Mouse (Mus musculus) hindbrain, embryonic 13.5 days (tissue): ENCODE measurements around the gene Mbd3. TPM values are rescaled to one million over a fixed set of nuclear protein-coding genes. Genes with fewer than 3 reads are reported as not detected.
A peak's percentile ranks its signal among the peaks of the same experiment; 100 is the strongest.

ENCODE experiments used
- ATAC-seq: fragments of 200-750 bp; cut with Nextera tagmentation; 2 replicates; pipeline ENCODE4 v1.8.0; 2017; ENCODE audit warnings: moderate TSS enrichment; ENCODE audit not compliant: low FRiP score
- H3K27ac ChIP-seq: fragments of 300-500 bp; sonication (generic); 2 replicates; pipeline ENCODE4 v1.5.1; 2015; ENCODE audit warnings: inconsistent platforms, mild to moderate bottlenecking, moderate library complexity
- H3K27me3 ChIP-seq: fragments of 300-500 bp; sonication (generic); 2 replicates; pipeline ENCODE4 v1.6.1; 2015; ENCODE audit warnings: mild to moderate bottlenecking, inconsistent platforms
- H3K36me3 ChIP-seq: fragments of 300-500 bp; sonication (generic); 2 replicates; pipeline ENCODE4 v1.6.1; 2015; ENCODE audit warnings: mild to moderate bottlenecking, inconsistent platforms
- H3K4me1 ChIP-seq: fragments of 300-500 bp; sonication (generic); replicated peaks from 2 replicates; pipeline ENCODE4 v1.6.1; 2015; ENCODE audit warnings: inconsistent platforms
- H3K4me2 ChIP-seq: fragments of 300-500 bp; sonication (generic); 2 replicates; pipeline ENCODE4 v1.6.1; 2015; ENCODE audit warnings: inconsistent platforms, mild to moderate bottlenecking, moderate library complexity
- H3K4me3 ChIP-seq: fragments of 300-500 bp; sonication (generic); 2 replicates; pipeline ENCODE4 v1.5.1; 2015; ENCODE audit warnings: mild to moderate bottlenecking, inconsistent platforms
- H3K9ac ChIP-seq: fragments of 300-500 bp; sonication (generic); 2 replicates; pipeline ENCODE4 v1.6.1; 2015; ENCODE audit warnings: mild to moderate bottlenecking, inconsistent platforms
- H3K9me3 ChIP-seq: fragments of 300-500 bp; sonication (generic); 2 replicates; pipeline ENCODE4 v1.6.1; 2016; ENCODE audit warnings: inconsistent platforms
- WGBS: fragments of 180-500 bp; shearing (Covaris S2); methylation state at CpG from one replicate; pipeline ENCODE4 v1.1.7; 2015; 5-methylcytosine and 5-hydroxymethylcytosine counted together
- polyA plus RNA-seq: library from polyadenylated mRNA; unstranded; fragments of >200 nt; fragmentation: Nextera tagmentation; extraction: Ambion mirVana; gene quantifications from 2 replicates; pipeline ENCODE4 v1.2.1, GENCODE M21; 2015

The Mbd3 gene
- polyA plus RNA-seq, 1 experiment from 2014 or later: 230 TPM

DNA sequence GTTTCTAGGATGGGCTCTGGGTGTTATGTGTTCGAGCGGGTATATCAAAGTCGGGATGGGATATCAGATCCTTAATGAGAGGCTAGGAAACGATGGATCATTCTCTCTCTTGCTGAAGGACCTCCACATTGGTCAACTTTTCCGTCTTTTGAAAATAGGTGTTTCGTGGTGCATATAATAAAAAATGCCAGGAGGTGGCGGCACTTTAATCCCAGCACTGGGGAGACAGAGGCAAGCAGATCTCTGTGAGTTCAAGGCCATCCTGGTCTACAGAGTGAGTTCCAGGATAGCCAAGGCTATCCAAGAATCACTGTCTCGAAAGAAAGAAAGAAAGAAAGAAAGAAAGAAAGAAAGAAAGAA is 34.9 kb upstream of the Mbd3 start:
- H3K4me1 ChIP-seq: peaks cover 38% of the 10 kb centered on the region
- 12% methylated on average over 8 of the region's 8 CpGs for WGBS
- no peak overlapping the region; the same call in 1 of the 2 replicates for H3K9ac ChIP-seq
- peak overlapping the region; percentile 97; the same call in 1 of the 2 replicates for H3K27ac ChIP-seq
- no peak for ATAC-seq
- peak overlapping the region; percentile 89 for H3K4me3 ChIP-seq
- peaks cover 10% of the 10 kb centered on the region for H3K27me3 ChIP-seq
- peak overlapping the region; percentile 25; the same call in 1 of the 2 replicates for H3K4me2 ChIP-seq
- no peaks in the 10 kb centered on the region for H3K9me3 ChIP-seq
- peaks cover 18% of the 10 kb centered on the region for H3K36me3 ChIP-seq

DNA sequence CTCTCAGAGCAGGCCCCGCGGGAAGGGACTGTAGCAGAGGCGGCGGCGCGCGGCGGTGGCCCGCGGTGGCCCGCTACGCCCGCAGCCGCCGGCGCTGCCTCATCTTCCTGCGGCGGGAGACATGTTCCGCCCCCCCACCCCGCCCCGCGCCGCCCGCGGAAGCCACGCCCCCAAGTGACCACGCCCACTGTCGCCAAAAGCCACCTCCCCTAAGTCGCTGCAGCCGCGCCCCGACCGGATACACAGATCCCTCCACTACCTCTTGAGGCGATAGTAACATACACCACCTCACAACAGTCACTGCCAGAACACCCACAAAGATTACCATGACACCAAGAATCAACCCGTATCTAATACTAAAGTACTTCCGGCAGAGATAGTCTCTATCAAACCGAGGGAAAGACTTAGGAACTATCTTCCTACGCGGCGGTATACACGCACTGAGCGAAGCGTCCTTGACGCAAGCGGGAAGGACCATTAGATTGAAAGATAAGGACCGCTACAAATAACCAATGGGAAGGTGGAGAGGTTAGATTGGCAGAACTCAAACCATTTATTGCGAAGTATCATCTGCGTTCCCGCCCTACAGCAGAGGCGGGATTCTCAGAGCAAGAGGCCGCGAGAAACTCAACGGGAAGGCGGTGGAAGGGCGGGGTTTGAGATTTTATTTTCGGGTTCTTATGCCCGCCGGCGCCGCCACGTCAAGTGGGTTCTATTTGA is 34.3 kb upstream of the Mbd3 start, which contains the start of gene Tcf3:
Tcf3 (minus strand) TSS at position 135 of the 720 bp plus-strand sequence.
- Histone ChIP-seq H3K4me1 (peaks cover 38% of the 10 kb centered on the region), H3K27ac (peak within 1 kb of the TSS; percentile 97), H3K9ac (peak within 1 kb of the TSS; percentile 98), H3K36me3 (peaks cover 23% of the 10 kb centered on the region), H3K27me3 (peaks cover 10% of the 10 kb centered on the region), H3K4me3 (peak within 1 kb of the TSS; percentile 89), H3K9me3 (no peaks in the 10 kb centered on the region), H3K4me2 (peak within 1 kb of the TSS; percentile 78)
- WGBS: under 1% methylated on average over 59 of the region's 61 CpGs
- peak; percentile 95 for ATAC-seq

DNA sequence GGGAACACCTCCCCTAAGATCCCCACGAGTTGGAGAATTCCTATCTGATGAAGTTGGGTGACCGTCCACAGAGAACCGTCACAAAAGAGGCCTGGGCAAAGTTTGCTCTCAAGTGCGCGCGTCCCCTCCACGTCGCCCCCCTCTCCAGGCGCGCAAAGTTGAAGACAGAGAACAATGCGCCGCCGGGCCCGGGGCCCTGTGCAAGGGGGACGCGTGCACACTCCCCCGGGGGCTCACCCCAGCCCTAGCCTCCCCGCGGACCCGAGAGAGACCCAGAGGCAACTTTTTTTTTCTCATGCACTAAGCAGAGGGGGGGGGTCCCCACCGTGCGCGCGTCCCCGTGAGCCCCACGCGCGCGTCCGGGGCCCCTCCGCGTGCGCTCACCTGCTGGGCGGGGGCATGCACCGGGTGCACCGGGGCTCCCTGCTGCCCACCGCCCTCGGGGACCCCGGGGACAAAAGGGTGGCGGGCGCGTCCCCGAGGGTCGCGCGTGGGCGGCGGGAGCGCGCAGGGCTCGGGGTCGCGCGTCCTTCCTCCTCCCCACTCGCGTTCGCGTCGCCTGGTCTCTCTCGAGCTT is 33.7 kb upstream of the Mbd3 start:
- under 1% methylated on average over 53 of the region's 60 CpGs for WGBS
- Histone ChIP-seq H3K27ac (peak overlapping the region; percentile 97), H3K9me3 (no peaks in the 10 kb centered on the region), H3K4me1 (peaks cover 38% of the 10 kb centered on the region), H3K9ac (peak overlapping the region; percentile 98), H3K27me3 (peaks cover 7% of the 10 kb centered on the region), H3K4me3 (peak overlapping the region; percentile 89), H3K4me2 (peak overlapping the region; percentile 78), H3K36me3 (peaks cover 30% of the 10 kb centered on the region)
- 0 out of 2 replicates have a peak, but pooled peaks have one; percentile 17 for ATAC-seq

GRCm38 (mm10) chr10:80432387-80432785 is 33.0 kb upstream of the Mbd3 start:
- WGBS: 0% methylated on average over 4 of the region's 4 CpGs
- Histone ChIP-seq H3K27me3 (peaks cover 2% of the 10 kb centered on the region; the same call in 1 of the 2 replicates), H3K4me3 (peak overlapping the region; percentile 89), H3K4me1 (peaks cover 38% of the 10 kb centered on the region), H3K4me2 (peak overlapping the region; percentile 78), H3K9ac (peak overlapping the region; percentile 98), H3K27ac (peak overlapping the region; percentile 97), H3K36me3 (peaks cover 36% of the 10 kb centered on the region), H3K9me3 (no peaks in the 10 kb centered on the region)
- no peak for ATAC-seq

GRCm38 (mm10) chr10:80431570-80432386 is 32.4 kb upstream of the Mbd3 start:
- peaks cover 38% of the 10 kb centered on the region for H3K4me1 ChIP-seq
- H3K36me3 ChIP-seq: peaks cover 42% of the 10 kb centered on the region
- peak overlapping the region; percentile 98 for H3K9ac ChIP-seq
- H3K4me3 ChIP-seq: peak overlapping the region; percentile 89
- WGBS: 15% methylated on average over 16 of the region's 16 CpGs
- no peaks in the 10 kb centered on the region for H3K9me3 ChIP-seq
- peaks cover 2% of the 10 kb centered on the region; the same call in 1 of the 2 replicates for H3K27me3 ChIP-seq
- no peak for ATAC-seq
- peak overlapping the region; percentile 60 for H3K27ac ChIP-seq
- peak overlapping the region; percentile 78 for H3K4me2 ChIP-seq

DNA sequence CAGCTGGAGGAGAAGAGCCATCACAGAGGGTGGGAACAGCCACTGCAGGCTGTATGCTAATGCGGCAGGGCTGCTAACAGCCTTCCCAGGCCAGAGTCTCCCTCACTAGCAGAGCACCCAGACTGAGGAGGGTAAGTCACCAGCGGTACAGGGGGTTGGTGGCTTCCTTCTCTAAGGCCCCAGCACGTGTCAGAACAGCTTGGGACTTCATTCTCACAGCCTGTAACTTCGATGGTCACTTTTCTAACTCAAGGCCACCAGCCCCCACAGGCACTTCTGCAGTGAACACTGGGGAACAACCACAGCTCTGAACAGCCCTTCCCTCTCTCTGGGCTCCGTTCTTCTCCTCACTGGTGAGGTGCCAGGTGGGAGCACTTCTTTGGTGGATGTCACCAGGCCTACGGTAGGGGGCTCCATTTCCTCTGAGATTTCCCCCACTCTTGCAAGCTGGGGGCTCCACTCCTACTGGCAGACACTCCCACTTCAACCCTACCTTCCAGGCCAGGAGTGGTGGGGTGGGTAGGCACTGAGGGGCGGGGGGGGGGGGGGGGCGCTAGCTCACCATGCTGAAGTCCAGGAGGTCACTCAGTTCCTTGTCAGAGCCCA is 31.1 kb upstream of the Mbd3 start:
- Histone ChIP-seq H3K4me2 (no peak overlapping the region), H3K27ac (peak overlapping the region; percentile 18; the same call in 1 of the 2 replicates), H3K9me3 (no peaks in the 10 kb centered on the region), H3K4me1 (peaks cover 35% of the 10 kb centered on the region), H3K36me3 (peaks cover 55% of the 10 kb centered on the region), H3K4me3 (no peak overlapping the region), H3K27me3 (no peaks in the 10 kb centered on the region), H3K9ac (peak overlapping the region; percentile 29; the same call in 1 of the 2 replicates)
- WGBS: 78% methylated on average over 8 of the region's 8 CpGs
- no peak for ATAC-seq

- Histone ChIP-seq H3K9me3 (no peaks in the 10 kb centered on the region), H3K27ac (no peak overlapping the region), H3K36me3 (peaks cover 62% of the 10 kb centered on the region), H3K27me3 (no peaks in the 10 kb centered on the region), H3K4me2 (no peak overlapping the region), H3K9ac (peak overlapping the region; percentile 39; the same call in 1 of the 2 replicates), H3K4me1 (peaks cover 35% of the 10 kb centered on the region), H3K4me3 (no peak overlapping the region)
- no peak for ATAC-seq
- WGBS: 85% methylated on average over 8 of the region's 8 CpGs
Measured at GRCm38 (mm10) chr10:80429800-80430199, 30.4 kb upstream of the Mbd3 start.

DNA sequence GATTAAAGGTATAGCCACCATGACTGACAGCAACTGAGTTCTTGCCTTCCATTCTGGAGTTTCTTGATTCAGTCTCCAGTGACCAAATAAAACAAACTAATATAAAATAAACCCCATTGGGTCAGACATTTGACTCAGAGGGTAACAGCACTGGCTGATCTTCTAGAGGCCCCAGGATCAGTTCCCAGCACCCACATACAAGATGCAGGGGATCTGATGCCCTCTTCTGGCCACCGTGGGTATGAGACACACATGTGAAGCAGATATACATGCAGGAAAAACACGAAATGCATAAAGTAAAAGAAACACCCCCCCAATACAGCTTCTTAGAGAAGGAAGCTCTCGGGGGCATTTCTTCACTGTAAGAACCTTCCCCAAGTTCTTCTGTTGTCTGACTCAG is 25.7 kb upstream of the Mbd3 start:
- peaks cover 81% of the 10 kb centered on the region for H3K36me3 ChIP-seq
- WGBS: 94% methylated on average over 3 of the region's 3 CpGs

DNA sequence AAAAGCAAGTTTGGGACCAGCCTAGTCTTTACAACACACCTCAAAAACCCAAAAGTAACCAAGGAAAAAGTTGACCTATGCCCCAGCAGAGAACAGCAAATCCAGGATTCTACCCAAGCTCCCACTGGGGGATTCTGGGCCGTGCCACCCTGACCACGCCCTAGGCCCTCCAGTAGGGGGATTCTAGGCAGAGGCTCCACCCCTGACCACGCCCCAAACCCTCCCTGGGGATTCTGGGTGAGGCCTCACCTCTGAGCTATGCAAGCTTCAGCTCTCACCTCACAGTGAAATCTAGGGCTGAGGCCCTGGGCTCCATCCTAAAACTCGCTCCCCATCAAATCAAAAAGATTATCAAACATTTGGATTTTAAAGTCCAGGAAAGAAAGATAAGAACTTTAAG is 24.2 kb upstream of the Mbd3 start:
- peak overlapping the region; percentile 87 for H3K27ac ChIP-seq
- H3K4me1 ChIP-seq: peaks cover 55% of the 10 kb centered on the region

More for the DNA sequence above, 25.7 kb upstream of the Mbd3 start:
- H3K4me1 ChIP-seq: peaks cover 46% of the 10 kb centered on the region
- no peak overlapping the region for H3K4me3 ChIP-seq
- H3K9me3 ChIP-seq: no peaks in the 10 kb centered on the region
- H3K27me3 ChIP-seq: no peaks in the 10 kb centered on the region
- no peak overlapping the region for H3K9ac ChIP-seq
- H3K4me2 ChIP-seq: no peak overlapping the region
- ATAC-seq: no peak
- no peak overlapping the region; the same call in 1 of the 2 replicates for H3K27ac ChIP-seq

DNA sequence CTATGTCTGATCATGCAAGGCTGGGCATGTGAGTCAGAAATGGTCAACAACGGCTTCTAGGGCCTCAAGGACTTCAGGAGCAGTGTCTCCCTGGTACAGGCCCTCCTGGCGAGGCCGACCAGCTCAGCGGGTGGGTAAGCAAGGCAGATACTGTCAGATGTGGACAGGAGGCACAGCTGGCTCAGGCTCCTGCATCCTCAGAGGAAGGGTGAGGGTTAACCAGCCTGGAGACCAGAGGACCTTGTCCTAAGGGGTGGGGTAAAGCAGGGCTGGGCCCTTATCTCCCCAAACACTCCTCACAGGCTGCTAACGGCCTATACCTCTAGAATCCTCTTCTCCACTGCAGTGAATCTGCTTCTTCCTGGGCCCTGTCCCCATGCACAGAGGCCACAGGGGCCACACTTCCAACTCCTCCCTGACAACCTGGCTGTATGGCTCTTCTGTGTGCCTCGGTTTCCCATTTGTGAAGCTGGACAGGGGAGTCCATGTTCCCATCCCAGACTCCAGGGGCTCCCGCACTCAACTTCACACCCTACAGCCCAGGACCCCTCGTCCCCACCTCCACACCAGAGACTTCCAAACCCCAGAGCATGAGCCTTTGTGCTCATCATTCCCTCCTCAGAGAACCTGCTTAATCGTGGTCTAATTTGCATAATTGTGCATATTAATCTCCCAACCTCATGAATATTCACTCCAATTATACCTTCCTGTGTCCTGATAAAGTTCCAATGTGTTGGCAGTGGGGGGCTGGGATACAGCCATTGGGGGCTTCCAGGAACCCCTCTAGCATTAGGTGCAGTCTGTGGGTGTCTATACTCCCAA is 22.5 kb upstream of the Mbd3 start:
- H3K4me2 ChIP-seq: peak overlapping the region; percentile 25; the same call in 1 of the 2 replicates
- H3K27ac ChIP-seq: peak overlapping the region; percentile 87
- 79% methylated on average over 9 of the region's 9 CpGs for WGBS
- H3K36me3 ChIP-seq: peaks cover 81% of the 10 kb centered on the region
- peaks cover 70% of the 10 kb centered on the region for H3K4me1 ChIP-seq
- ATAC-seq: peak; percentile 52
- no peaks in the 10 kb centered on the region for H3K27me3 ChIP-seq
- peak overlapping the region; percentile 55; the same call in 1 of the 2 replicates for H3K9ac ChIP-seq
- H3K9me3 ChIP-seq: no peaks in the 10 kb centered on the region
- no peak overlapping the region for H3K4me3 ChIP-seq

More for the DNA sequence above, 24.2 kb upstream of the Mbd3 start:
- WGBS: 59% methylated on average over 4 of the region's 4 CpGs
- no peaks in the 10 kb centered on the region for H3K9me3 ChIP-seq
- H3K4me3 ChIP-seq: no peak overlapping the region
- no peaks in the 10 kb centered on the region for H3K27me3 ChIP-seq
- H3K9ac ChIP-seq: no peak overlapping the region
- H3K4me2 ChIP-seq: no peak overlapping the region
- H3K36me3 ChIP-seq: peaks cover 81% of the 10 kb centered on the region
- no peak for ATAC-seq

- ATAC-seq: no peak
- Histone ChIP-seq H3K9me3 (no peaks in the 10 kb centered on the region), H3K36me3 (peaks cover 81% of the 10 kb centered on the region), H3K27me3 (no peaks in the 10 kb centered on the region), H3K9ac (no peak overlapping the region), H3K4me1 (peaks cover 70% of the 10 kb centered on the region), H3K4me3 (no peak overlapping the region), H3K27ac (peak overlapping the region; percentile 87), H3K4me2 (no peak overlapping the region)
- 91% methylated on average over 8 of the region's 8 CpGs for WGBS
Measured at GRCm38 (mm10) chr10:80421208-80421607, 21.9 kb upstream of the Mbd3 start.
